Mouse (Mus musculus) embryonic fibroblast, embryonic 13.5 days (primary cell): ENCODE data around the gene Obsl1. TPM values are rescaled to one million over a fixed set of nuclear protein-coding genes. Genes with fewer than 3 reads are reported as not detected.

ENCODE experiments used
- H3K27ac ChIP-seq: 2 replicates; pipeline ENCODE4 v1.5.1; 2012; ENCODE audit warnings: low read length, control low read depth, inconsistent platforms; ENCODE audit not compliant: insufficient read depth
- H3K4me1 ChIP-seq: 2 replicates; pipeline ENCODE4 v1.6.1; 2011; ENCODE audit warnings: low read length; ENCODE audit not compliant: control insufficient read depth, insufficient read depth
- H3K4me3 ChIP-seq: 2 replicates; pipeline ENCODE4 v1.5.1; 2011; ENCODE audit warnings: mild to moderate bottlenecking, control low read depth, low read length; ENCODE audit not compliant: insufficient read depth
- CTCF ChIP-seq: IDR thresholded peaks from 2 replicates; pipeline ENCODE4 v1.5.1; 2011; ENCODE audit warnings: mild to moderate bottlenecking, control low read depth, low read length, moderate library complexity, borderline replicate concordance; ENCODE audit not compliant: insufficient read depth
- POLR2A ChIP-seq: IDR thresholded peaks from 2 replicates; pipeline ENCODE4 v1.6.1; 2011; ENCODE audit warnings: low read depth, mild to moderate bottlenecking, control low read depth, low read length, moderate library complexity
- polyA plus RNA-seq: library from polyadenylated mRNA; stranded (reverse); fragments of >200 nt; gene quantifications from 2 replicates; pipeline ENCODE4 v1.2.4, GENCODE M21; 2011; ENCODE audit warnings: low read depth; ENCODE audit not compliant: missing spikeins, insufficient read length

The Obsl1 gene
- polyA plus RNA-seq, 1 experiment = 40.0 TPM

GRCm38 (mm10) chr1:75476441-75476840 is 29.8 kb downstream of the Obsl1 start:
- TF ChIP-seq CTCF (no peak), POLR2A (no peak)
- H3K4me3 ChIP-seq = no peak overlapping the region
- peaks cover 5% of the 10 kb centered on the region for H3K4me1 ChIP-seq
- H3K27ac ChIP-seq = no peak overlapping the region

DNA sequence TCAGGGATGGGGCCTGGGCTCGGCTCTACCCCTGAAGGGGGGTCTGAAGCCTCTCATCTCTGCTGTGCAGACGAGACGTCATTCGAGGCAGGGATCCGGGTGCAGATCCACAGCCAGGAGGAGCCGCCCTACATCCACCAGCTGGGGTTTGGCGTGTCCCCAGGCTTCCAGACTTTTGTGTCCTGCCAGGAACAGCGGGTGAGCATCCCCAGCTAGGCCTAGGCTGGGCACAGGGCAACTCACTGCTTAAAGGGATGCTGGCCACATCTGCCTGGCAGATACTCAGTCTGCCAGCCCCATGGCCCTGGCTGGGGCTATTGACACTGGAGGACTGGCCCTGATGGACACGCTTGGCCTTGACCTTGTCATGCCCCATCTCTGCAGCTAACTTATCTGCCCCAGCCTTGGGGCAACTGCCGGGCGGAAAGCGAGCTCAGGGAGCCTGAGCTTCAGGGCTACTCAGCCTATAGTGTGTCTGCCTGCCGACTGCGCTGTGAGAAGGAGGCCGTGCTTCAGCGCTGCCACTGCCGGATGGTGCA is 36.9 kb downstream of the Obsl1 start:
- Histone ChIP-seq H3K4me3 (no peak overlapping the region), H3K27ac (no peak overlapping the region), H3K4me1 (no peaks in the 10 kb centered on the region)
- TF ChIP-seq POLR2A = no peak
- TF ChIP-seq CTCF = no peak

- no peaks in the 10 kb centered on the region for H3K4me1 ChIP-seq
- no peak overlapping the region for H3K27ac ChIP-seq
- H3K4me3 ChIP-seq = no peak overlapping the region
- no peak for TF ChIP-seq POLR2A
- peak; percentile 49; the same call in 1 of the 2 replicates for TF ChIP-seq CTCF
Observed at GRCm38 (mm10) chr1:75467215-75467927, 38.9 kb downstream of the Obsl1 start.

- Histone ChIP-seq H3K27ac (no peak overlapping the region), H3K4me1 (no peaks in the 10 kb centered on the region), H3K4me3 (no peak overlapping the region)
- TF ChIP-seq CTCF = no peak
- no peak for TF ChIP-seq POLR2A
Observed at GRCm38 (mm10) chr1:75463652-75464204, 42.5 kb downstream of the Obsl1 start.

- TF ChIP-seq CTCF = no peak
- TF ChIP-seq POLR2A = no peak
- H3K4me1 ChIP-seq = no peaks in the 10 kb centered on the region
- H3K4me3 ChIP-seq = no peak overlapping the region
- no peak overlapping the region for H3K27ac ChIP-seq
Observed at GRCm38 (mm10) chr1:75462636-75463035, 43.6 kb downstream of the Obsl1 start.

GRCm38 (mm10) chr1:75460297-75460696 is 46.0 kb downstream of the Obsl1 start:
- TF ChIP-seq POLR2A (no peak), CTCF (no peak)
- Histone ChIP-seq H3K27ac (no peak overlapping the region), H3K4me3 (no peak overlapping the region), H3K4me1 (no peaks in the 10 kb centered on the region)

DNA sequence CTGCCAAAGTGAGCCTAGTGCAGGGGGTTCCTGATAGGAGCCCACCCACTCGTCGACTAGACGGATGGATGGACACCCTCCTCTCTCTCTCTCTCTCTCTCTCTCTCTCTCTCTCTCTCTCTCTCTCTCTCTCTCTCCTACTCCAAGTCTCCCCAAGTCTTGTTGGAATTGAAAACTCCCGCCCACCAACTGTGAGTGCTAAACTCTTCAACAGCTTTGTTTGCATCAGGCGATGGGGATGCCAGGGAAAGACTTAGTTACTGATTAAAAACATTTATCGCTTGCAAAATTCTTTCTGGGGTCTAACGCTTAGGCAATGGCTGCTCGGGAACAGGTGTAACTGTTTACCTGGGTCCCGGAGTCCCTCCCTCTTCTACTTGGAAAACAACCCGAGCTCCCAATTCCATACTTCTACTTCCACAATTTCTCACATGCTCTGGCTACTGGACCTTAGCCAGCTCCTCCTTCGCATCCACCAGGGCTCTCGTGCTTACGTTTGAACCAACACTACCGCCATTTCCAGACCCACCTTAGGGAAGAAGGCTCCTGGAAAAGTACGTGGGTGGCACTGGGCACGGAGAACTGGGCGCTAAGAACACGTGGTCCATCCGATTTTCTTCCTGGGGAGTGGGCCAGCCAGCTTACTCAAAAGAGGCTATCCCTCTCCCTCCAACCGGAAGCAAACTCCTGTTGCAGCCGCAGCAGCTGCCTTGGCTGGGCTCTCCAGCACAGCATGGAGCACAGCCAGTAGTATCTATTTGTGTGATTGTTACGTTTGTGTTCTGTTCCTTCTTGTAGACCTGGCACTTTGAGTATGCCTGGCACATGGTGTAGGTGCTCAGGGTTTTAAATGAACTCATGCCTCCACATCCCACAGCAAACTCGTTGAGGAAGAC is 47.2 kb downstream of the Obsl1 start:
- Histone ChIP-seq H3K27ac (peak overlapping the region; percentile 4; the same call in 1 of the 2 replicates), H3K4me3 (no peak overlapping the region), H3K4me1 (no peaks in the 10 kb centered on the region)
- TF ChIP-seq CTCF = no peak
- TF ChIP-seq POLR2A = no peak

DNA sequence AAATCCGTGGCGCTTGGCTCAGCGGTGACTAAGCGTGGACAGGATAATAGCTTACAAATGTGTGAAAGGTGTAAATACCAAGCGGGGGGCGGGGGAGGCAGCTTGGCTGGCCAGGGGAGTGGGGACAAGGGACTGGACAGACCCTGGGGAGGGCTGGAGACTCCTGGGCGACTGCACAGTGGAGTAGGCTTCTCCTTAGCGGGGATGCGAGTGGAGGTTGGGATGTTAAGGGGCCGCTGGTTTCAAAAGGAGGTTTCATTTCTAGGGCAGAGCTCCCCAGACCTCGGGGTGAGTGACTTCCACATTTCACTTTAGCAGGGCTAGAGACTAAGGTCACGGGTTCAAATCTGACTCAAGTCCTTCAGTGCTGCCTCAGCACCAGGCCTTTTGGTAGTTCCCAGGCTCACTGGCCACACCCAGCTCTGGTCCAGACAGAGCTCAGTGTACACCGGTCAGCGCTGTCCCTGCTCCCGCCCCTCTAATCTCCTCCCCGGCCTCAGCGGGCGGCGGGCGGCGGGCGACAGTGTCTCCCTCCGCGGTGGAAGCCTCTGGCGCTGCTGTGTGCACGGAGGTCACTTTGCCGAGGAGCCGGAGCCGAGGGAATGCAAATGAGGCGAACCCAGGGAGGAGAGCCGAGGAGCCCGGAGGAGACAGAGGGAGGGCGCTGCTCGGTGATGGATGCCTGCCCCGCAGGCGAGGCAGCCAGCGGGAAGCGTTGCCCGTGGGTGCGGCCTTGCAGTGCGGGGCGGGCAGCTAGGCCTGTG is 48.0 kb downstream of the Obsl1 start:
- Histone ChIP-seq H3K4me1 (no peaks in the 10 kb centered on the region), H3K4me3 (no peak overlapping the region), H3K27ac (peak overlapping the region; percentile 4)

GRCm38 (mm10) chr1:75457710-75458024 is 48.6 kb downstream of the Obsl1 start:
- no peaks in the 10 kb centered on the region for H3K4me1 ChIP-seq
- H3K4me3 ChIP-seq = no peak overlapping the region
- no peak overlapping the region for H3K27ac ChIP-seq
- no peak for TF ChIP-seq POLR2A
- no peak for TF ChIP-seq CTCF

More for the DNA sequence above, 48.0 kb downstream of the Obsl1 start:
- peak; percentile 16; the same call in 1 of the 2 replicates for TF ChIP-seq POLR2A
- no peak for TF ChIP-seq CTCF
